Mouse (Mus musculus) mature B cell (primary cell): ENCODE data around the gene Pofut1.

Source experiments
- in situ Hi-C: fragments of 300-500 bp; cut with MboI; formaldehyde crosslinking; loops from 2 replicates; pipeline ENCODE4 v1.14.3; 2019

The Pofut1 gene

GRCm38 (mm10) chr2:153241250-153242014, at the start of gene Pofut1, which contains the start of gene Plagl2:
Pofut1 (plus strand) TSS chr2:153241533.
Plagl2 (minus strand) TSS chr2:153241426.
- in situ Hi-C loops, result no loop called here

GRCm38 (mm10) chr2:153194255-153194654, 47.1 kb upstream of the Pofut1 start:
- in situ Hi-C loops, result no loop called here

DNA sequence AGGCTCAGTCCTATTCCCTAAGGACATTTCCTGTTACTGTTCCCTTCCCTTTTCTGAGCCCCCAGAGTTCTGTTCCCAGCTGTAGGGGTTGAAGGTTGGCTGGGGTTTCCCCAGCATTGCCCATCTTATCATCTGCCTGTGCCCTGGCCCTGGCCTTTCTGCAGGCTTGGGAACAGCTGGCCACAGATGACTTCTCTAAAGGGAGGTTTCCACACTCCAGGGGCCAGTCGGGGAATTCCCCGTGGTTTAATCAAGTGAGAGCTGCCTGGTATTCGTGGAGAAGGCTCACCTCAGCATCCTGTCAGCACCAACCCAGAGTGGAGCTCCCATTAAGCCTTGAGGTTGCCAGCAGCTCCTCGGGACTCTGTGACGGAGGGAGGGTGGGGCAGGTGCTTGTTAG, 42.8 kb upstream of the Pofut1 start:
- in situ Hi-C loops, result no loop called here

GRCm38 (mm10) chr2:153199114-153199513, 42.2 kb upstream of the Pofut1 start:
- in situ Hi-C loops, result no loop called here

GRCm38 (mm10) chr2:153202766-153203165, 38.6 kb upstream of the Pofut1 start:
- in situ Hi-C loops, result no loop called here

DNA sequence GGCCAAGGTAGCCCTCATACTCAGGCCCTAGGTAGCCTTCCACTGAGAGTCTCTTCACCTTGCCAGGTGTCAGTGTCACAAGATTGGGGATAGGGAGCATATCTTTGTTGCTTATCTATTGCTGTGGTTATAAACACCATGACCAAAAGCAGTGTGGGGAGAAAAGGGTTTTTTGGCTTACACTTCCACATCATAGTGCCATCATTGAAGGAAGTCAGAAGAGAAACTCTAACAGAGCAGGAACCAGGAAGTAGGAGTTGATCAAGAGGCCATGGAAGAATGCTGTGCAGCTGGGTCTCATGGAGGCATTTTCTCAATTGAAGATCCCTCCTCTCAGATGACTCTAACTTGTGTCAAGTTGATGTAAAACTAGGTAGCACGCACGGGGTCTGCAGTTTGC, 33.2 kb upstream of the Pofut1 start:
- in situ Hi-C loops, result no loop called here

GRCm38 (mm10) chr2:153209286-153209685, 32.0 kb upstream of the Pofut1 start:
- in situ Hi-C loops, result no loop called here

GRCm38 (mm10) chr2:153211451-153211850, 29.9 kb upstream of the Pofut1 start:
- in situ Hi-C loops, result no loop called here

DNA sequence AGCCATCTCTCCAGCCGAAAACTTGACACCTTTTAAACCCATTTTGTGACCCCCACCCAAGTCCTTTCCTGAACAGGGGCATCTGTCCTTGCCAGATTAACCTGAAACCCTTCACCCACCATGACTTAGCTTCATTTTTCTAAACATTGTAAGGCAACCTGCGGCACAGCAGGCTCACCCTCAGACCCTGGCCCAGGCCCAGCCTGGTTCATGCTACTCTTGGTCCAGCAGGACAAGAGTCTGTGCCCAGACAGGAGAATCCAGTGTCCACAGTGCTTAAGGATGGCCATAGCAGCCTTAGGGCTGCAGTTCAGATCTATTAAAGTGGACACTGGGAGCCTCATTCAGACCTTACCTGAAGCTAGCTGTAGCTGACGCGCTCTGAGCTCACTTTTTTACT, 28.0 kb upstream of the Pofut1 start:
- in situ Hi-C loops, result no loop called here

DNA sequence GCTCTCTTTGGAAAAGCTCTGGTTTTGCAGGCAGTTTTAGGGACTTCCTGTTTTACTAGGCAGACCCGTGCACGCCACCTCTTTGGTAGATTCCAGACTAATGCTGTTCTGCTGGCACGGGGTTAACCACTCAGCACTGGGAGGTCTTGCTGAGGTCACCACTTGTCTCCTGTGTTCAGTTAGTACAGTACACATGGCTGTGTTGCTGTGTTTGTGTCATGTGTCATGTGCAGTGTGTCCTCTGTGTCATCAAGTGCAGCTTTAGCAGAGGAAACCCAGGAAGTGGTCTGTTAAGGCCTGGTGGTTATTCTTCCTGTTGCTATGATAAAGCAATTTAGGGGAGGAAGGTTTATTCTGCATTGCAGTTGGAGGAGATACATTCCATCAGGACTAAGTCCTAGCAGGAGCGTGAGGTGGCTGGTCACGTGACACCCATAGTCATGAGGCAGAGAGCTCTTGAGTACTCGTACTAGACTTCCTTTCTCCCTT, 26.5 kb upstream of the Pofut1 start:
- in situ Hi-C loops, result no loop called here

DNA sequence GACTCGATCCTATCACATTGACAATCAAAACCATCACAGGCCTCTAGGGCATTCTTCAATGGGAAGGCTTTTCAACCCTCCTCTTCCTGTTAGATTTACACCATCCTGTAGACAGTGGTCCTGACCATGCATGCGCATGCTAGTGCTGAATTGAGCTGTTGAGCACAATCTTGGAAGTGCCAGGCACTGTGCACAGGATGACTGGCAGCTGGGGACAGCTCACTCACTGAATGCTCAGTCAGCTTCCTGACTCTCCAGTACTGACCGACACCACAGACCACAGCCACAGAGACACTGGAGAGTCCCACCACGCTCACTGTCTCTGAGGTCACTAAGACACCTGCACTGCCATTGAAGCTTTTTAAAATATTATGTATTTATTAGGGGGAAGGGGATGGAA, 25.9 kb upstream of the Pofut1 start:
- in situ Hi-C loops, result no loop called here

DNA sequence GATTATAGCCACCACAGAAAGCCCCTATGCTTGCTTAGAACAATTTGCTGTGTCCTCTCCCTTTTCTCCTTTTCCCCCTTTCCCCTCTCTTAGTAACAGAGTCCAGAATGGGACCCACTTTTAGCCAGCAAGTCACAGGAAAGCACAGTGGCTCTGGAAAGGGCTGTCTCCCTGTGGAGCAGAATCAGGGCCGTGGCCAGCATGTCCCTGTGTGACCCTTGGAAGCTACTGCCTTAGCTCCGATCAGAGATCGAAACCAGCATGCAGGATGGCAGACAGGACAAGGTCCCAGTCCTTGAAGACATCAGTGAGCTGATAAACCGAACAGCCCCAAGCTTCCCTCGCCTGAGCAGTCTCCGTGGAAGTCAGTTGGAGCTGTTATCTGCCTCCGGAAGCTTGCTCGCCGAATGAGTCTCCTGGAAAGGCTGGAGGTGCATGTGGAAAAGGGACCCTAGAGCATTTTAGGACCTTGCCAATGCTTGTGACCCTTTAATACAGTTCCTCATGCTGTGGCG, 23.4 kb upstream of the Pofut1 start:
- in situ Hi-C loops, result no loop called here

- in situ Hi-C loops, result no loop called here
Observed at GRCm38 (mm10) chr2:153218516-153218915, 22.8 kb upstream of the Pofut1 start.

GRCm38 (mm10) chr2:153221620-153222019, 19.7 kb upstream of the Pofut1 start:
- in situ Hi-C loops, result no loop called here

DNA sequence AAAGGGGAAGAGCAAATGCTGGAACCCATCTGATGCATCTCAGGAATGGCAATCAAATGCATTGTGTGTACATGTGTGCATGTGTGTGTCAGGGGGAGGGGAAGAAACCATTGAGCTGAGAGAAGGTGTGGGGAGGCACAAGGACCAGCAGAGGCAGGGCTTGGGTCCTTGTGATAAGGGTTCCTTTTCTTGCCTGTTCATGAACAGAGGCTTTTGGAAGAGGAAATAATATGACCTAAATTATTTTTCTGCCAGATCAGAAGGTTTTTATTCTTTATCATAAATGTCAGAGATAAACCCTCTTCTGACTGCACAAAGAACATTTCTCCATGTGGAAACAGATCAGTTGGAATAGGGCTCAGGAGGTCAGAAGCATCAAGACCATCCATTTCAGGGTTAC, 19.2 kb upstream of the Pofut1 start:
- in situ Hi-C loops, result no loop called here

DNA sequence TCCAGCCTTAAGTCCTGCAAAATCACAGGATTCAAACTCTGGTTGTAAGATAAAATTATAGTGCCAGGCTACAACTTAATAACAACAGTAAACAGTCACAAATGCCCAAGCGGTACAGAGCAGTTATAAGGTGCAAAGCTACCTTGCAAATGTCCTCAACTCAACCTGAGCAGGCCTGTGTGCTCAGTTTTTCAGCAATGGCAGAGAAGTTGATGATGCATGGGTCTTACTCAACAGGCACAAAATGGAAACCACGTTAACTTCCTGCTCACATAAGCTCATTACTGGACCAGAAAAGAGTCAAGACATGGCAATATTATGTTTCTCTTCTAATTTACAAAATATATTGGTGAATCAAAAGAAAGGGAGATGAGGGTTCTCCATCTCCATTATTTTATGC, 18.8 kb upstream of the Pofut1 start:
- in situ Hi-C loops, result no loop called here

DNA sequence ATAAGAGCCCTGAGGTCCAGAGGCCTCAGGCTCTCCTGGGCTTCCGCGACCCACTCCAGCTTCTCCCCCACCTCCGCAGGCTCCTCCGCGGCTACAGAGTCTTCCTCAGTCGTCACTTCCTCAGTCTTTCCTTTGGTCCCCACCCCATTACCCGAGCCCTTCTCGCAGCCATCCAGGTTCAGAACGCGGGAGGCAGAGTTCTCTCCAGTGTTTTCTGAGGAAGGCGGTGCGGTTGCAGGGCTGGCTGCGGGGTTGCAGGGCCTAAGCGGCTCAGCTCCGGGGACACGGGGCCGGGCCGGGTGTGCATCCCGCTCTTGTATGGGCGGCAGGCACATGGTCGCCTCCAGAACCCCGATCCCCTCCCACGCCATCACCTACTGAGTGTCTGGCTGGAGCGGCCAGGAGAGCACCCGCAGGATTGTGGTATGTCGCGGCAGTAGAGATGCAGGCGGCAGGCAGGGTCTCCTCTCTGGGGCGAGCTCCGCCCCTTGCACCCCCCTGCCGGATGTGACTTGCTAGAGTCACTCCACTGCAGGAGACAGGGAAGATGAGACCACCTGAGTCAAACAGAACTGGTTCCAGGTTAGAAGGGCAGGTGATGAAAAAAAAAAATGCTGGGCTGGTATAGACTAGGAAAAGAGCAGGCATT, 16.3 kb upstream of the Pofut1 start, which contains the start of gene Tspyl3:
Tspyl3 (minus strand) TSS at position 496 of the 649 bp plus-strand sequence.
- in situ Hi-C loops, result no loop called here

- in situ Hi-C loops, result no loop called here
Observed at GRCm38 (mm10) chr2:153225595-153225953, 15.8 kb upstream of the Pofut1 start.

GRCm38 (mm10) chr2:153227959-153228358, 13.4 kb upstream of the Pofut1 start:
- in situ Hi-C loops, result no loop called here

DNA sequence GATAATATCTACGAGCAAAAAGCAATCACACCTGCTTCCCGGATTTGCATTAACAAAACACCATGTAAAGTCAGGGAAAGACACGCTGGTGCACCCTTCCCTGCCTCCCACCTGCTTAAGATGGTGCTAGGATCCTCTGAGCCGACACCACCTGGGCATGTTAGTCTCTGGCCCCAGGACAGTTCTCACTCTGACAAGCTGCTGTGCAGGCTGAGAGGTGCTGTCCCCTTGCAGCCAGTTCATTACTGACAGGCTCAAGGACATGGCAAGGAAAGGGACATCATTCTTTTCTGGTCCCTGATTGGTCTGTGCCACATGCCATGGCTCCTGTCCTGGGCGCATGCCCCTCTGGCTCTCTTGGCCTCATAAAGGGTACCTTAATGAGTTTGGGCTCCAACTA, 12.8 kb upstream of the Pofut1 start:
- in situ Hi-C loops, result no loop called here

GRCm38 (mm10) chr2:153237193-153237592, 4.1 kb upstream of the Pofut1 start:
- in situ Hi-C loops, result no loop called here

DNA sequence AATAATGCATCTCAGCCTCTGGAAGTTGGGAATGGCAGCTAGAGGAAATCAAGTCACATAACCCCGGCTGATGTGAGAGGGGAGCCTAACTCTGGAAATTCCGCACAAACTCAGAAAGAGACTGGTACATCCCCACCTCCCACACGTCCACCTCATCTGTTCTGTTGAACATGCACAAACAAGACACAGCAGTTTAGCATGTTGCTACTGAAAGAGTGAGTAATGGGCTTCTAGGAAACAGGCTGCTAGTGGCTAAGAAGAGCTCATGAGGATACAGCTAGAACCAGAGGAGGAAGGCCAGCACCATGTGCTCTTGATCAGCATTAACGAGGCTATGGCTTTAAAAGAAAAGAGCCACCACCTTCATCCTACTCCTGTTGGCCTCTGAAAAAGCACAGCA, 3.4 kb upstream of the Pofut1 start:
- in situ Hi-C loops, result no loop called here

DNA sequence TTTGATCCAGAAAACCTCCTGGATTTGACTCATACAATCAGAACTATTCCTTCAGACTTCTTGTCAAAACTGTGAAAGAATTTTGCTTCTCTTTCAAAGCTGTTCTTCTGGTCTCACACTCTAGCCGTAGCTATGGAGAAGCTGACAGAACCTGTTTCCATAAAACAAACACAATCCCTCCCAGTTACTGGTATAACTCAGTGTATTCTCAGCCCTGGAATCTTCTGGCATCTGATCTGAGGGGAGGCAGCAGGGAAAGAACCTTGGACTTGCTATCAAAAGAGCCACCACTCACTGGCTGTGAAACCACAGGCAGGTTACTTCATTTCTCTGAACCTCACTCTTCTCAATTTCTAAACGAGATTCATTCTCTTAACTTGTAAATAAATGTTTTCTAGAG, 2.9 kb upstream of the Pofut1 start:
- in situ Hi-C loops, result no loop called here
